Mouse (Mus musculus): Measurements from ENCODE around the gene Wdr37.

The Wdr37 gene

DNA sequence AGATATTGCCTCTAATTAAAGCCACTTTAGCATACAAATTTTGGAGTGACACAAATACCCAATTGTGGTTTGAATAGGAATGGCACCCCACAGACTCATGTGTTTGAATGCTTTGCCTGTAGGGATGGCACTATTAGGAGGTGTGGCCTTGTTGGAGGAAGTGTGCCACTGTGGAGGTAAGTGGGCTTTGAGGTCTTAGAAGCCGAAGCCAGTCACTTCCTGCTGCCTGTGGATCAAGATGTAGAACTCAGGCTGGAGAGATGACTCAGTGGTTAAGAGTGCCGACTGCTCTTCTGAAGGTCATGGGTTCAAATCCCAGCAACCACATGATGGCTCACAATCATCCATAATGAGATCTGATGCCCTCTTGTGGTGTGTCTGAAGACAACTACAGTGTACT lies 30.8 kb downstream of the Wdr37 start:
- DNase-seq (ENCODE audit: inconsistent ontology term) = no peak

DNA sequence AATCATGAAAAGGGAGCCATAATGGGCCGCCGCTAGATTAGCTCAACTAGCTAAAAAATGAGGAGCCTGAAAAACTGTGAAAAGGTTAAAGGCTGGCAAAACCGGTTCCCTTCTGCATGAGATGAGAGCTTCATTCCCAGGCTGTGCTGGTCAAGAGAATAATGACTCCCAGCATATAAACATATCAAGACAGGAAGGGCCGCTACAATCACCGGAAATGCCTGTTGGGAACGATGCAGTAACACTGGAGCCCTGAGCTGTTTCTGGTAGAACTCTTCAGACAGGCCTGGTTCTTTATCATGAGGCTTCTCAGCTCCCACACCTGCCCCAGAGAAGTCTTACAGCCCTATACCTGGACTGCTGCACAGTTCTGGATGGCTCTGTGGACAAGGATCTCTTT lies 31.8 kb downstream of the Wdr37 start:
- DNase-seq (ENCODE audit: inconsistent ontology term) = no peak

DNA sequence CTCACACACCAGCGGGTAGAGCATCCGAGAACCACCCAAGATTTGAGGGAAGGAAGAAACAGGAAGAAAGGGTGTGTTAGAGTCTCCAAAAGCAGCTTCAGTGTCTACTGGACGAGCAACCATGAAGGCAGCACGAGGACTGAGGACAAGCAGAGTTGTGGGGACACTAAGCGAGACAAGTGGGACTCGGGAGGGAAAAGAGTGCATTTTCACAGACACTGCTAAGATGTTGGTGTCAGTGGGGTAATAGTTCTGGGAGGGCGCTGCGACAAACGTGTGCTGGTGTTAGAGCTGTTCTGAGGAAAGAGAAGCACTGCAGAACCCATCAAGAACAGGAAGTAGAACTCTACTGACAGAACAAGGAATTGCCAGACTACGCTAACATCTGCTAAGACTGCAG lies 32.6 kb downstream of the Wdr37 start:
- no peak for DNase-seq (ENCODE audit: inconsistent ontology term)

DNA sequence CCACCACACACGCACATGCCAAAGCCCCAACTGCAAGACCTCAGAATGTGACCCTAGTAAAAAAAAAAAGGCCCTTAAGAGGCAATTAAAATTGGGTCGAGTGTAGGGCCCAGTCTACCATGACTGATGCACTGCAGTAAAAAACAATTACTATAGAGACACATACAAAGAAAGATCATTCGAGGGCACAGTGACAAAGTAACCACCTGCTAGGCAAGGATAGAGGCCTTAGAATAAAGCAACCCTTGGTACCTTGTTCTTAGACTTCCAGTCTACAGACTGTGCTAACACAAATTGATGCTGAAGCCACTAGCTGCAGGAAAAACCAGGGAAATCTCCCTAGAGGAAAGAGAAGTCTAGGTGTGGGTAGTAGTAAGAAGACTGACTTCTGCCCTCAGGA lies 33.3 kb downstream of the Wdr37 start:
- DNase-seq (ENCODE audit: inconsistent ontology term) = no peak

DNA sequence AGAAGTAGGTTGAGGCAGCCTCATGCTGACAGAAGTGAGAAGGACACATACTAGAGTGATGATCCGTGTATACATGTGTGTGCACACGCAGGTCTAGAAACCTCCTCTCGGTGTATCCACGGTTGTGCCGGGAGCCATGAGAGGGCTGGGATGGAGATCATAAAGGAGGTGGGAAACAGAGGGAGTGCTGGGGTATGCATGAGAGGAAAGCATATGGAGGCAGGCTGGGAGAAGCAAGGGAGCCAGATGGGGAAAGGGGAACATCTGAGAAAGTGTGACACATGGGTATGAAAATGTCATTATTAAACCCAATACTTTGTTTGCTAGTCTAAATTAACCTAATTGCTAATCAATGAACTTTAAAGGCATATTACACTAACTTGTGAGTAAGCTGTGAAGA lies 37.1 kb downstream of the Wdr37 start:
- DNase-seq (ENCODE audit: inconsistent ontology term) = no peak

DNA sequence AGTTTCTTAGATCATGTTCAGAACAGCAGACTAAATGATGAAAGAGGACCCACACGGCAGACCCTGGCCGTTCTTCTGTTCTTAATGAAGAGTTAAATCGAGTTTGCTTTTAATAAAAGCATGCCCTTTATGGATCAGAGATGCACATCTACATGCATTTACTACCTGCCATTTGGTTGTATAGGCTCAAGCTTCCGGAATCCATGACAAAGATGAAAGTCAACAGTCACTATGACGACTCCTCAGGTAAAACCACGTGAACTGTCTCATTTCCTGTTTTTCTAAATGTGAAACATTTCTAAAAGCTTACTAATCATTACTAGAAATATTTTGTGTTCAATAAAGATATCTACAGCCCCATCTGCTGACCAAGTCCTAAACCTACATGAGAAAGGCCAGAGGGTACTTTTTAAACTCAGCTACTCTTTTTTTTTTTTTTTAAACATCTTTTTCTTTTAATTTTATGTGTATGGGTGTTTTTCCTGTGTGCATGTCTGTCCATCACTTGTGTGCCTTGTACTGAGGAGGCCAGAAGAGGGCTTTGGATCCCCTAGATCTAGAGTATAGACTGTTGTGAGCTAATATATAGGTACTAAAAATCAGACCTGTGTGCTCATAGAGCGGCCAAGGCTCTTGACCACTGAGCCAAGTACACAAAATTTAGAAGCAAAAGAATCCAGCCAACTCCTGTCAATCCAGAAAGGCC lies 40.0 kb downstream of the Wdr37 start:
- no peak for DNase-seq (ENCODE audit: inconsistent ontology term)

DNA sequence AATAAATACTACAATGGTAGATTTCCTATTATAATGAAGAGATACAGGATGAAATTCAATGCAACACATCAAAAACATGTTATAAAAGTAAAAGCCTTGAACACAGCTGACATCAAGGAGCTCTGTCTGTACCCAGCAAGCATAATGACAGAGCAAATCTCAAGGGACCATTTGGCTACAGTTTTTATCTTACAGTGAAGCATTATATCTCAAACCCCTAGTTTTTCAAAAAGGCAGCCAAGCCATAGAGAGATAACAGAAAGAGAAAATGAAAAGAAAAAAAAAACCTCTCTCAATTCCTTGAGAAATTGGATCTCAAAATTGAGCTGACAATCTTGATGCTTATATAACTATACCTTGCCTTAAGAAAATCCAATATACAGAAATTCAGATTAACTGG lies 41.0 kb downstream of the Wdr37 start:
- DNase-seq (ENCODE audit: inconsistent ontology term) = no peak

DNA sequence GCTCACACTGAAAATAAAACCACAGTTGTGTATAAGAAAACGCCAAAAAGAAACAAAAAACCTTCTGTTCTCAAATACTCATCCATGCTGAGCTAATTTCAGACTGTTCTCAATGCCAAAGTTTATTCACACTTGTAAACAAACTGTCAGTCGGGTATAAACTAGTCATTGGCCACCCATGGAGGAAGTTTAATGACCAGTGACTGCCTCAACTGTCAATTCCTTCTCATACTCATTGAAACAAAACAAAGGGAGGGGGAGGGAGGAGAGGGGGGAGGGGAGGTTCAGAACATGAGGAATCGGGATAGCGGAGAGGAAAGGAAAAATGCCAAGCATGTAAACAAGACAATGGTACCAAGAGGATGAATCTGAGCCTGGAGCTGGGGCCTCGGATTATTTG lies 41.9 kb downstream of the Wdr37 start:
- DNase-seq (ENCODE audit: inconsistent ontology term) = peak; percentile 96

DNA sequence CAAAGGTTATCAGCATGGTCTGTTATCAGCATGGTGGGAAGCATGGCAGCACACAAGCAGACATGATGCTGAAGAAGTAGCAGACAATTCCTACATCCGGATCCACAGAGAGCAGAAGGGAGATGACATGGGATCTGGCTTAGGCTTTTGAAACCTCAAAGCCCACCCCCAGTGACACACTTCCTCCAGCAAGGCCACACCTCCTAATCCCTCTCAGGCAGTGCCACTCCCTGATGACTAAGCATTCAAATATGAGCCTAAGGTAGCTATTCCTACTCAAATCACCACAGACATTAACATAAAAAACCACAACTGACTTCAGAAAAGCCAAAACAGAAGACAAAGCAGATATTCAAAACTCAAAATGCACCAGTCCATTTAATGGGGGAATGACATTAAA lies 42.8 kb downstream of the Wdr37 start:
- DNase-seq (ENCODE audit: inconsistent ontology term) = peak; percentile 39

DNA sequence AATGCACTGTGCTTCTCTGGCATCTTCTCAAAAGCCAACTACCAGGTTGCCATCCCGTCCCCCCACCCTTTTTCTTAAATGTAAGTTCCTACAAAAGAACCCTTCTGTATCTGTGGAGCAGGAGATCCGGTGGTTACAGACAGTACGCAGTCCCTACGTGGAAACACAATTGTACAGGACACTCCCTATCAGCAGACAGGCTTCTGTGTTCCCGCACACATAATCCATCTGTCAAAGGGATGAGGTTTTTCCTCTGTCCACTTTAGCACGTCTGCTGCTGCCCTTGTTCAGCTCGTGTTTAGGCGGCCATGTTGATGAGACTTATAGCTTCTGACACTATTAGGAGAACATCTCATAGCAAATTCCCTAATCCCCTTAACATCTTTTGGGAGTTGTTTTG lies 48.2 kb downstream of the Wdr37 start:
- no peak for DNase-seq (ENCODE audit: inconsistent ontology term)

DNA sequence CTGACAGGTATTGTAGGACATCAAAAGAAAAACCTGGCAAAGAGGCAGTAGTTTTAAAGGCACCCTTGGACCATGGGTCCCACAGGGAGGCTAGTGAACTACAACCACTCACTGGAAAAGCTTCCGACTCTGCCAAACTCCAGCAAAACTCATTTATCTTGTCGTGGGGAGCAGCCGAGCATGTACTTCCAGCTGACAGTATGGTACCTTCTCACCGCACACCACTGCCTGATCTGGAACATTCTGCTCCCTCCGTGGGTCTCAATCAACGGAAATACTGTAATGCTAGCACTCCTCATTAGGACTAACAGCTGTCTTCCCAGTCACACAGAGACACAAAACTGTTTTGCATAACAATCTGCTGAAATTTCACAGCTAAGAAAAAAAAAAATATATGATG lies 48.6 kb downstream of the Wdr37 start:
- peak; percentile 26 for DNase-seq (ENCODE audit: inconsistent ontology term)

DNA sequence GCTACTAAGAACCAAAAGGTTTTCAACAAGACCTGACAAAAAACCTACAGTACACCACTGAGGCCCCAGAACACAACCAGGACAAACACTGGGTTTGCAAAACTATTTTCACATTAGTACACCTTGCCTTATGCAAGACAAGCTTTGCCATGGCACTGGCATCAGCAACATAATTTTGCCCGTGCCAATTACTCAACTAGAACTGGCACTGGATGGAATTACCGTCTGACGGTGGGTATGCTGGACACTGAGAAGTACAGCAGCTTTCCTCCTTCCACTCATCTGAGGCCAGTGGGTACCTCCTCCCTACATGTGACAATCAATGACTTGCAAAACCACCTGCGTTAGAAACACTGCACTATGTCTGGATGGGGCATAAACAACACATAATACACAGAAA lies 49.5 kb downstream of the Wdr37 start:
- DNase-seq (ENCODE audit: inconsistent ontology term) = no peak

DNA sequence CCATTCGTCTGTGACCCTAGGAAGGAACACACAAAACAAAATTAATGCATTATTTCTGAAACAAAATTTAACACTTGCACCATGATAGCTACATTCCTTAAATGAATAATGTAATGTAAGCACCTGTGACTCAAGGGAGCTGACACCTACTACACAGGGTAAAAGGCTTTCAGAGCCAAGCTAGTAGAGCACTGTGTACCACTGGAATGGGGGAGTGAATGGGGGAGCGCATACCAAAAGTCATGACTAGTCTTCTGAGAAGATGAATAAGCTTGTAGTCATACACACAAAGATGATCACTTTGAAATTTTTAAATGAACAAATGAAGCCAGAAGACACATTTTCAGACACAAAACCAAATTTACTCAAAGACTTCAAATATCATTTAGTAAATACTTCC lies 65.8 kb downstream of the Wdr37 start:
- DNase-seq (ENCODE audit: inconsistent ontology term) = peak; percentile 54

DNA sequence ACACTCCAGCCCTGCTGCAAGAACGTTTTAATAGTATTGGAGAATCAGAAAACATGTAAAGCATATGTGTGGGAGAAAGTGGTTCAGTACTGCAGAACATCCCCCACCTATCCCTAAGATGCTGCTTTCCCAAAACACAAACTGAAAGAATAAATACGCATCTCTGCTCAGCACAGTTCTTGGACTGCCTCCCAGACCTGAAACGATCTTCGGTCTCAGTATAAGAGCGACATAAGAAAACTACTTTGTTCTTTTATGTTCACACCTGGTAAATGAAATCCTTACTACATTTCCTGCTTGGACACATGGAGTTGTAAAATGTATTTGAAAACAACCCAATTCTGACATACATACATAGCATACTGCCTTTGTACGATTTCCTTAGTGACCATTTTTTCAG lies 71.1 kb downstream of the Wdr37 start:
- no peak for DNase-seq (ENCODE audit: inconsistent ontology term)

DNA sequence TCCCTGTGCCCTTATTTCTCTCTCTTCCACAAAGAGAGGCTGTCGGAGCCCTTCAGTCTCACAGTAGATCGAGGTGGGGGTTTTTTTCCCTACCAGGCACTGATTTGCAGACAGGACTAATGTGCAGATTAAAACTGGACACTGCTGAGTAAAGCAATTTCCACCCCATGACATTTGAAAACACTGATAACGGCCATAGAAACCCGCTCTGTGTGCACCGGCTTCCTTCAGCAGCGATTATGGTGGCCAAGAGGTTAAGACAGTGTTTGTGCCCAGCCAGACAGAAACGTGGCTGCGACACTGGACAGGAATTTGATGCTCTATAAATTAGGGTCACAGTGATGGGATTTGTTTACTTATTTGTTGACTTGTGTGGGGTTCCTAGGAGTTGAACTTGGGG lies 78.5 kb downstream of the Wdr37 start:
- no peak for DNase-seq (ENCODE audit: inconsistent ontology term)

DNA sequence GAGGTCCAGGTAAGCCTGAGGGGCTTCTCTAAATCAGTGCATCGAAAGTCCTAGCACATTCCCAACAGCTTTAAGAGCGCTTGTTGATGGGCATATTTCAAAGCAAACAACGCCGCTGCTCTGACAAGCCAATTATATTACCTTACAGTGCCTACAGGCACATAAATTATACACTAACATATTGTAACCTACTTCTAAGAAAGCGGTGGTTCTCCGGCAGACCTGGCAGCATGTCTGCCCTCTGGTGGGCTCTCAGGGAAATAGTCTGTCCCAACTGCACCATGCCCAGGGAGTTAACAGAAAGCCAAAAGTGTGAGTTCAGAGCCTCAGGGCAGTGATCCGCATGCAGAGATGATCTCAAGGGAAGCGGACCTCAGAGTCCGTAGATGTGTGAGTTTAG lies 86.5 kb downstream of the Wdr37 start:
- no peak for DNase-seq (ENCODE audit: inconsistent ontology term)

DNA sequence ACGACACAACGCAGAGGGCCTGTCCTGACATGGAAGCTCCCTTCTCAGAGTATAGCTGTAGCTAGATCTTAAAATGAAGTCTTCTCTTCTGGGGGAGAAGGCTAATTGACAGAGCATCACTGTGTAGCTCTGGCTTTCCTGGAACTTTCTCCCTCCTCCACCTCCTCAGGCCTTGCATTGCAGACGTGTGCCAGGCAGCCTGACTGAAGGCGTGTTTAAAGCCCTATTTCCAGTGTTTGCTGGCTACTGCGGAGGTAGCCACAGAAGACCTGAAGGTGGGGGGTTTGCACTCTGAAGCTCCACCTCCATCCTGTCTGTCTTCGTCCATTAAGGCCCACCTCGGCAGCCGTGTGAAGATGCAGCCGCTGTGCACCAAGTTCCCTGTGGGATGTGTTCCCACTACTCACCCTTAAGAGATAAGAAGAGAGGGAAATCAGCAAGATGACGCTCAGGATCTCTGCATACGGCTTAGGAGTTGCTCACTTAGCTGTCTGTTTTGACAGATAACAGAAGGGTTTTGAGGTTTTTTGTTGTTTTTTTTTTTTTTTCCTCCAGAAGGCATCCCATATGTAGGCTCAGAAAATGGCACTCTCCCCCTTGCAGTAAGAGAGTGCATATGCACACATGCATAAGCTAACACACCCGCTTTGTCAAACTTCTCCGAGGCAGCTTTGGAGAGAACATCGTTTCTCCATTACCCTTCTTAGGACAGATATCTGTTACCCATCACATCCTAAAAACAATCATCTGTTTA lies 87.2 kb downstream of the Wdr37 start:
- no peak for DNase-seq (ENCODE audit: inconsistent ontology term)

DNA sequence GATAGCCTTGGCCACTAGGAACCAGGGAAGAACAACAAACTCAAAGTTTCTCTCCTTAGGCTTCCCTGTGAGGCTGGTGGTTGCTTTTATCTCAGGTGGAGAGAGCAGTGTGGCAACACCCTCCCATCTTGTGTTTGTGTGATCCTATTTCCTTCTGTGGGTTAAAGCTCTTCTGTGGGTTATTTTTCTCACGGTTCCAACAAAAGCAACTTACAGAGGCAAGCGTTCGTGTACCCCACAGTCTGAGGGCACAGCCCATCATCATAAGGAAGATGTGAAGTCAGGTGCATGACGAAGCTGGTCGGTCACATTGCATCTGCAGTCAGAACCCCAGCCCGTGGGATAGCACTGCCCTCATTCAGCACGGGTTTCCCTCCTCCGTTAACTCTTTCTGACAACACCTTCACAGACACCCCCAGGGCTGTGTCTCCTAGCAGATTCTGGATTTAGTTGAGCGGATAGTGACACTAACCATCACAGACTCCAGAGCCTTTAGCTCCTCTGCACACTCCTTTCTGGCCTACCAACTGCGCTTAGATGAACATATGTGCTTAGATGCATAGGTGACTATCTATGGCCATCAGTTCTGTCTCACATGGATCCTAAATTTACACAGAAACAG lies 87.9 kb downstream of the Wdr37 start:
- DNase-seq (ENCODE audit: inconsistent ontology term) = no peak

DNA sequence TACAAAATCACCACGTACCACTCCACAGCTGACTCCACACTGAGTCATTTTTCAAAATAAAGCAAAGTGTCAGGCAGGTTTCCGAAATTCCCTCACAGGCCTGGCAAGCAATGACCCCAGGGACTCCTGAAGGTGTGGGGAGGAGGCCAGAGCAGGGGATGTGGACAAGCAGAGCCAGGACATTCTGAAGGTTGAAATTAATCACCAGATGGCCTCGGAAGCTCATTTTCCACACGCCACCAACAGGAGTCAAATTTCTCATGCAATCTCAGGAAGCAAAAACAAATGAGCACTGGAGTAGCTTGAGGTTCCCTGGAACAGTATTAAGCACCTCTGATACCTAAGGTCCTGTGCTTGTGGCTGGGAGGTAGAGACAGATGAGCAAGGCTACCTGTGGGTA lies 89.1 kb downstream of the Wdr37 start:
- no peak for DNase-seq (ENCODE audit: inconsistent ontology term)

DNA sequence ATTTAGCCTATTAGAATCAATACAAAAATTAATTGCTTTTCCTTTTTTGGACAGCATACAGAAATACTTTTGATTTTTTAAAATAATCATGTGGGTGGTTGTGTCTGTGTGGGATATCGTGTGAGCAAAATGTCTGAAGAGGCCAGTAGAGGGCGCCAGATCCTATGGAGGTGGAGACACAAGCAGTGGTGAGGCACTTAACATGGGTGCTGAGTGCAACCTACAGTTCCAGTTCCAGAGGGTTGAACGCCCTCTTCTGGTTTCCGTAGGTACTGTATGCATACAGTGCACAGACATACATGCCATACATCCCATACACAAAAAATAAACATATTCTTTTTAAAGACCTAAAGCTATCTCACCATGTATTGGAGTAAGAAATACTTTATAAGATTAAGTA lies 91.3 kb downstream of the Wdr37 start:
- peak; percentile 20 for DNase-seq (ENCODE audit: inconsistent ontology term)

DNA sequence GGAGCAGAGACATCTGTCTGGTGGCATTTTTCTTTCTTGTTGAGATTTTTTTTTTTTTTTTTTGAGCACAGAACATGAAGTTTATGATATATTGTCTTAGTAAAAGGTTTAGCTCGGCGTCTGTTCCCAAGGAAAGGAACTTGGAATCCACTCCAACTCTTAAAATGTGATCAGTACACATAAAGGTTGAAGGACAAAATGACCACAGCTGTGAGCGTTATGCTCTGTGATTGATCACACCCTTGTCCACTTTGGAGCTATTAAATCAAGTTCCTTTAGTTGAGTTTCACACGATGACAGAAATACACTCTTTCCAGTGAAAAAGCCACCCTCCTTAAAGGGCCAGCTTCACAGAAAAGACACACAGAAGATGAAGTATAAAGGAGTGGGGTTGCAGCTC lies 101.1 kb downstream of the Wdr37 start:
- no peak for DNase-seq (ENCODE audit: inconsistent ontology term)

DNA sequence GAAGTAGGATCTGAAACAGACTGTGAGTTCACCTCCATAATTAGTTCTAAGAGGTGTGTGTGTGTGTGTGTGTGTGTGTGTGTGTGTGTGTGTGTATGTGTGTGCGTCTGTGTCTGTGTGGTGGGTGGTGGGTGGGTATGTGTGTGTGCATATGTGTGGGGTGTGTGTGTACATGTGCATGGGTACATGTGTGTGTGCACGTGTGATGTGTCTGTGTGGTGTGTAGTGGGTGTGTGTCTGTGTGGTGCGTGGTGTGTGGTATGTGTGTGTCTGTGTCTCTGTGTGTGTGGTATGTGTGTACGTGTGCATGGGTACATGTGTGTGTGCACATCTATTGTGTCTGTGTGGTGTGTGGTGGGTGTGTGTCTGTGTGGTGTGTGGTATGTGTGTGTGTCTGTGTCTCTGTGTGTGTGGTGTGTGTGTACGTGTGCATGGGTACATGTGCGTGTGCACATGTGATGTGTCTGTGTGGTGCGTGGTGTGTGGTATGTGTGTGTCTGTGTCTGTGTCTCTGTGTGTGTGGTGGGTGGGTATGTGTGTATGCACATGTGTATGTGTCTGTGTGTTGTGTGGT lies 102.0 kb downstream of the Wdr37 start:
- DNase-seq (ENCODE audit: inconsistent ontology term) = no peak

DNA sequence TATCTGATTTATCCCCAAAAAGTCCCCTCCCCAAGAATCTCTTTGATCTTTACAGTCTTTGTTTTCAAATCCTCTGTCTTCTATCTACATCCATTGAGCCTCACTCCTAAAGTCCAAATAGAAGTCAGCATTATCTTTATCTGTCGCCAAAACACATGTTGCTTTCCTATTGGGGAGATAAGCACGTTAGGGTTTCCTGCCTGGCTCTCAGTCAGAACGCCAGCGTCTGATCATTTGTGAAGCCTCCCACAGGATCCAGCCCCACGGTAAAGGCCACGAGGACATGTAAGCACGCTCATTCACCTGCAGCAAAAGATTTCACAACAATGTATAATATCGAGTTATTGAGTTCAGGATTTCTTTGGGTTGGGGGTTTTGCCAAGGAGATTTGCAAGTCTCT lies 110.8 kb downstream of the Wdr37 start:
- no peak for DNase-seq (ENCODE audit: inconsistent ontology term)
